Mouse (Mus musculus) ES-E14 (cell line): Measurements from ENCODE around the gene Hipk2. TPM values are rescaled to one million over a fixed set of nuclear protein-coding genes. Genes with fewer than 3 reads are reported as not detected.
"Not testable (repeated sequence)": the region's sequence is repeated elsewhere in the genome, so short reads cannot be mapped to it uniquely, and the experiment has no call there.

Source experiments
- DNase-seq: peaks from one replicate; pipeline ENCODE4 v3.0.0-alpha.2; 2013; ENCODE audit warnings: low read depth, low spot score
- H3K27ac ChIP-seq: 2 replicates; pipeline ENCODE4 v1.5.1; 2012; ENCODE audit warnings: low read depth, mild to moderate bottlenecking, low read length, moderate library complexity, mixed read lengths; ENCODE audit not compliant: poor library complexity, insufficient read depth, severe bottlenecking
- H3K36me3 ChIP-seq: 2 replicates; pipeline ENCODE4 v1.6.1; 2012; ENCODE audit warnings: mild to moderate bottlenecking, low read length, moderate library complexity, mixed read lengths; ENCODE audit not compliant: control insufficient read depth, poor library complexity, insufficient read depth, severe bottlenecking
- H3K4me1 ChIP-seq, 2 experiments: fragments of 150-350 bp in 1 of 2; sonication (generic) in 1 of 2; 2 replicates each; pipeline ENCODE4 v1.6.1; 2012; ENCODE audit warnings: low read length in 2 of 2, mild to moderate bottlenecking in 1 of 2, mixed read lengths in 1 of 2; ENCODE audit not compliant: control insufficient read depth in 2 of 2, insufficient read depth in 2 of 2, poor library complexity in 1 of 2
- H3K4me3 ChIP-seq, 2 experiments: fragments of 150-350 bp in 1 of 2; sonication (generic) in 1 of 2; 2 replicates each; pipeline ENCODE4 v1.5.1; 2012; ENCODE audit warnings: low read length in 2 of 2, low read depth in 1 of 2, mild to moderate bottlenecking in 1 of 2, mixed read lengths in 1 of 2; ENCODE audit not compliant: insufficient read depth in 1 of 2, poor library complexity in 1 of 2, severe bottlenecking in 1 of 2
- H3K9ac ChIP-seq: 2 replicates; pipeline ENCODE4 v1.6.1; 2012; ENCODE audit warnings: low read depth, mild to moderate bottlenecking, low read length, mixed read lengths; ENCODE audit not compliant: poor library complexity, insufficient read depth, severe bottlenecking
- H3K9me3 ChIP-seq: fragments of 150-350 bp; sonication (generic); 2 replicates; pipeline ENCODE4 v1.6.1; 2012; ENCODE audit warnings: low read depth, mild to moderate bottlenecking, low read length; ENCODE audit not compliant: control insufficient read depth, insufficient read depth
- CHD2 ChIP-seq: IDR thresholded peaks from 2 replicates; pipeline ENCODE4 v1.6.1; 2014; ENCODE audit warnings: mild to moderate bottlenecking, low read depth, low read length, inconsistent platforms
- HCFC1 ChIP-seq: IDR thresholded peaks from 2 replicates; pipeline ENCODE4 v1.6.1; 2012; ENCODE audit warnings: low read length, inconsistent platforms, borderline replicate concordance; ENCODE audit not compliant: insufficient read depth
- MAFK ChIP-seq: IDR thresholded peaks from 2 replicates; pipeline ENCODE4 v1.6.1; 2014; ENCODE audit warnings: mild to moderate bottlenecking, low read depth, low read length, inconsistent platforms; ENCODE audit not compliant: insufficient read depth
- ZC3H11A ChIP-seq: IDR thresholded peaks from 2 replicates; pipeline ENCODE4 v1.6.1; 2012; ENCODE audit warnings: low read depth, mild to moderate bottlenecking, inconsistent platforms, low read length, borderline replicate concordance
- ZNF384 ChIP-seq: IDR thresholded peaks from 2 replicates; pipeline ENCODE4 v1.6.1; 2012; ENCODE audit warnings: low read depth, low read length, inconsistent platforms
- in situ Hi-C, 2 experiments: fragments of 600-800 bp; cut with MboI; formaldehyde crosslinking; loops; one replicate each; pipeline ENCODE4 v1.15.1; 2025; ENCODE audit warnings: low sequenced_read_pairs in 2 of 2, inconsistent platforms in 1 of 2; ENCODE audit not compliant: unreplicated experiment in 2 of 2
- total RNA-seq: library from RNA; depleted of rRNA; stranded (reverse); fragments of 300-350 nt; gene quantifications from 2 replicates; pipeline ENCODE4 v1.2.3, GENCODE M21; 2012

Gene Hipk2
- total RNA-seq, 1 experiment = 7.0 TPM

DNA sequence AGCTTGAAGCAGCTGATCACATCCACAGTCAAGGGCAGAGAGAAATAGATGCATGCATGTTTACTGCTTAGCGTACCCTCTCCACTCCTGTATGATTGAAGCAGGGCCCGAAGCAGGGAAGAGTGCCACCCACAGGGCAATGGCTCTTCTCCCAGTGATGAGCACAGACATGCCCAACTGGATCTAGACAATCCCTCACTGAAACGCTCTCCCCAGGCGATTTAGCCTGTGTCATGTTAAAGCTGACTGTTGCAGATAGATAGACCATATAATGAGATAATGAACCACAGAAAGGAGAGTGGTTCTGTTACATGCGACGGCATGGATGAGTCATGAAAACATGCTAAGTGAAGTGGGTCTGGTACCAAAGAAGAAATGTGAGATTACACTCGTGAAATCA, 204.7 kb downstream of the Hipk2 start:
- Histone ChIP-seq H3K9me3 (no peaks in the 10 kb centered on the region), H3K4me1 (no peaks in the 10 kb centered on the region), H3K27ac (no peak overlapping the region), H3K4me3 (no peak overlapping the region), H3K9ac (no peak overlapping the region), H3K36me3 (no peaks in the 10 kb centered on the region)
- DNase-seq = no peak
- TF ChIP-seq MAFK = no peak
- no peak for TF ChIP-seq CHD2
- no peak for TF ChIP-seq HCFC1
- TF ChIP-seq ZC3H11A = no peak
- no peak for TF ChIP-seq ZNF384
- in situ Hi-C loops = no loop called here

DNA sequence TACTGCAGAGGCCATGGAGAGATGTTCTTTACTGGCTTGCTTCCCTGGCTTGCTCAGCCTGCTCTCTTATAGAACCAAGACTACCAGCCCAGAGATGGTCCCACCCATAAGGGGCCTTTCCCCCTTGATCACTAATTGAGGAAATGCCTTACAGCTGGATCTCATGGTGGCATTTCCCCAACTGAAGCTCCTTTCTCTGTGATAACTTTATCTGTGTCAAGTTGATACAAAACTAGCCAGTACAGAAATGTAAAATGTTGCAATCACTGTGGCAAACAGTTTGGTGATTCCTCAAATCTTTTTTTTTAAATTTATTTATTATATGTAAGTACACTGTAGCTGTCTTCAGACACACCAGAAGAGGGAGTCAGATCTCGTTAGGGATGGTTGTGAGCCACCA, 205.5 kb downstream of the Hipk2 start:
- H3K27ac ChIP-seq, H3K9ac ChIP-seq, in situ Hi-C loops: not testable (repeated sequence)

DNA sequence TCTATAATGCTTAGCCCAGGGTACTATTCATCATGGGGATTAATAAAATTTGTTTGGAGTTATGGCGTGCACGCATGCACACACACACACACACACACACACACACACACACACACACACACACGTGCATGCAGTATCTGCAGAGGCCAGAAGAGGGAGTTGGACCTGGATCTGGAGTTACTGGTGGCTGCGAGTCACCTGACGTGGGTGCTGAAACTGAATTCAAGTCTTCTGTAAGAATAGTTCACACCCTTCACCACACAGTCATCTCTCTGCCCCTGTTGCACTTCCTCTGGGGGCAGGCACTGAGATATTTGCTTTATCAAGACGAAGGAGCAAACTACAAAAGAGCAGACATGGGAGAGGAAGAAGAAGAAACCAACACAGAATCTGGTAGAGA, 206.4 kb downstream of the Hipk2 start:
- Histone ChIP-seq H3K27ac (no peak overlapping the region), H3K9me3 (no peaks in the 10 kb centered on the region), H3K4me3 (no peak overlapping the region), H3K9ac (no peak overlapping the region), H3K36me3 (no peaks in the 10 kb centered on the region), H3K4me1 (no peaks in the 10 kb centered on the region)
- no peak for DNase-seq
- in situ Hi-C loops = no loop called here
- no peak for TF ChIP-seq ZC3H11A
- TF ChIP-seq HCFC1 = no peak
- TF ChIP-seq MAFK = no peak
- no peak for TF ChIP-seq ZNF384
- no peak for TF ChIP-seq CHD2

More for the DNA sequence above, 205.5 kb downstream of the Hipk2 start:
- H3K9me3 ChIP-seq, DNase-seq, H3K36me3 ChIP-seq, H3K4me1 ChIP-seq, H3K4me3 ChIP-seq: not testable (repeated sequence)

DNA sequence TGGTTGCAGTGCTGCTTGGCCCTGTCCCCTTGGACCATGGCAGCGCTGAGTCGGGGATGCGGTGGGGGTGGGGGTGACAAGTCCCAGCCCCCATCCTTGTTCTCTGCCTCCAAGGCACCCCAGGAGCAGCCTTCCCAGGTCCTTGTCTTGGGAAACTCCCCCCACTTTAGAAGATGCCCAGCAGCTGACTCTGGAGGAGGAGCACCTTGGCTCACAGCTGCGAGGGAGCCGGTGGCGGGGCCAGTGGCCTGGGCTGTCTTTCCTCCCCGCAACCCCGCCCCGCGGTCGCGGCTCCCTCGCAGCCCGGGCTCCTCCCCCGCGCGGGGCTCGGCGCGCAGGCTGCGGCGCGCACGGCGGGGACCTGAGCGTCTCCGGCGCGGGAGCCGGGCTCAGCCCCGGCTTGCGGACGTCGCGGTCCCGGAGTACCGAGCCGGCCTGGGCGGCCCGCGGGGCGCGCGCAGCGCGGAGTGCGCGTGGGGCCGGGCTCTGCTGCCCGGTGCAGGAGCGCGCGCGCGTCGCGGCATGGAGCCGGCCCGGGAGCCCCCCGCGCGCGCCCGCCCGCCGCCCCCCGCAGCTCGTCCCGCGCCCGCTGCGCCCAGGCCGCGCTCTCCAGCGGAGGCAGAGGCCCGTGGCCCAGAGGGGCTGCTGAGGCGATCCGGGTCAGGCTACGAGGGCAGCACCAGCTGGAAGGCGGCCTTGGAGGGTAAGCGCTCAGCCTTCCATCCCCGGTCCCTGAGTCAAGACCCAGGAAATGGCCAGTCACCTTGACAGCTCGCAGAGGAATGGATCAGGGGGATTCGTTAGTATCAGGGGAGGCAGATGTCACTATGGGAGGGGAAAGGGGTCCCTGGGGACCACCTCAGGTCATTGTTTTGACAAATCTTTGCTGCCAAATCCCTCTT, 213.0 kb downstream of the Hipk2 start, which contains the start of gene Clec2l:
Gene Clec2l (plus strand): TSS at position 356 of the 902 bp plus-strand sequence.
- no peaks in the 10 kb centered on the region for H3K36me3 ChIP-seq
- DNase-seq = no peak
- in situ Hi-C loops = no loop called here
- H3K9me3 ChIP-seq = no peaks in the 10 kb centered on the region
- H3K4me3 ChIP-seq = peak within 1 kb of the TSS; percentile 66 to 84
- no peak within 1 kb of the TSS for H3K27ac ChIP-seq
- peaks cover 0 to 2% of the 10 kb centered on the region in 2 experiments; a peak in 1 of 4 replicates for H3K4me1 ChIP-seq
- peak within 1 kb of the TSS; percentile 76 for H3K9ac ChIP-seq
- TF ChIP-seq CHD2 (no peak), HCFC1 (no peak), ZNF384 (no peak), MAFK (no peak), ZC3H11A (no peak)

DNA sequence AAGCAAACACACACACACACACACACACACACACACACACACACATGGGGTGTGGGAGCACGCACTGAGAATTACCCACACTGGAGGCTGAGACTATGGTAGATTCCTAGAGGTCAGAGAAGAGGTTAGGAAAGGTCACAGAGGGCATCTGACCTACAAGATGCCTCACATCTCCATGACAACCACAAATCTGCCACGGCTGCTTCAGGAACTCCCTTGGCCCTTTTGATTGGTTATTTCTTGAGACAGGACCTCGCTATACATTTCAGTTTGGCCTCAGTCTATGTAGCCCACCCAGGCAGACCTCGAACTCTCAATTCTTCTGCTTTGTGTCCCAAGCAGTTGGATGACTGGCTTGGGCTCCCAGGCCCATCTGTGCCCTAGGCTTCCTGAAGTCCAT, 214.3 kb downstream of the Hipk2 start:
- H3K27ac ChIP-seq = no peak overlapping the region
- no peaks in the 10 kb centered on the region for H3K9me3 ChIP-seq
- TF ChIP-seq ZC3H11A (no peak), MAFK (no peak), HCFC1 (no peak), ZNF384 (no peak), CHD2 (no peak)
- H3K36me3 ChIP-seq = no peaks in the 10 kb centered on the region
- in situ Hi-C loops = no loop called here
- H3K4me3 ChIP-seq = no peak overlapping the region
- no peak overlapping the region for H3K9ac ChIP-seq
- H3K4me1 ChIP-seq = peaks cover 0 to 2% of the 10 kb centered on the region in 2 experiments; a peak in 1 of 4 replicates
- no peak for DNase-seq
